Comparison of ENCODE assay signal across 23 mouse cellular contexts in genomic region chr15:98162561-98162960, GRCm38 (mm10). TPM values are rescaled to one million over a fixed set of nuclear protein-coding genes. Genes with fewer than 3 reads are reported as not detected.
"Had no signal": no experiment of that assay in that cellular context is flagged by ENCODE, and none has a peak within 500 bp of the region (broad histone marks: within the 10 kb centered on the region; RNA-seq: fewer than 3 reads in every experiment).

No protein-coding gene starts in this region.

- H3K9me3 ChIP-seq: limb, embryonic 10.5 days; liver, embryonic 15.5 days; midbrain, embryonic 12.5 days; neural tube, embryonic 13.5 days; stomach, embryonic 15.5 days had no signal

- H3K4me3 ChIP-seq: left cerebral cortex, adult 2 months; limb, embryonic 10.5 days; liver, embryonic 15.5 days; midbrain, embryonic 12.5 days; neural tube, embryonic 13.5 days; stomach, embryonic 15.5 days had no signal

- DNase-seq: lung, adult 2 months; retina, postnatal 1 day; thymus, adult 2 months; thymus, postnatal 25 days had no signal

- ATAC-seq: lung, postnatal 0 days; midbrain, embryonic 16.5 days had no signal

- H3K36me3 ChIP-seq: limb, embryonic 10.5 days; liver, embryonic 15.5 days; midbrain, embryonic 12.5 days; neural tube, embryonic 13.5 days; stomach, embryonic 15.5 days had no signal

- H3K4me2 ChIP-seq: liver, embryonic 11.5 days; liver, embryonic 15.5 days; midbrain, embryonic 12.5 days; neural tube, embryonic 13.5 days; stomach, embryonic 15.5 days had no signal

- H3K9ac ChIP-seq: liver, embryonic 15.5 days; midbrain, embryonic 12.5 days; neural tube, embryonic 13.5 days; stomach, embryonic 15.5 days had no signal

- H3K27ac ChIP-seq: kidney, postnatal 0 days; left cerebral cortex, adult 2 months; limb, embryonic 10.5 days; liver, embryonic 15.5 days; macrophage; midbrain, embryonic 12.5 days; neural tube, embryonic 13.5 days; stomach, embryonic 15.5 days had no signal

RNA-seq across cellular contexts. Expression of gene Ccdc184, which starts 4.4 kb away (rescaled TPM):
- total RNA-seq: megakaryocyte-erythroid progenitor cell, adult 5-6 weeks had no signal
- polyA plus RNA-seq: liver, embryonic 11.5 days; macrophage had no signal

RNA-seq across cellular contexts. Expression of gene Olfr288, which starts 32.8 kb away (rescaled TPM):
- total RNA-seq: layer of hippocampus, postnatal 25 days; left cerebral cortex, adult 2 months; left cerebral cortex, postnatal 14 days; megakaryocyte-erythroid progenitor cell, adult 5-6 weeks had no signal
- polyA plus RNA-seq: kidney, postnatal 0 days; large intestine, adult 2 months; limb, embryonic 10.5 days; limb, embryonic 14.5 days; liver, embryonic 11.5 days; liver, embryonic 15.5 days; lung, adult 2 months; lung, postnatal 0 days; macrophage; midbrain, embryonic 12.5 days; midbrain, embryonic 16.5 days; neural tube, embryonic 13.5 days; spleen, adult 2 months; stomach, embryonic 15.5 days; testis, adult 2 months; thymus, adult 2 months; urinary bladder, adult 2 months had no signal

RNA-seq across cellular contexts. Expression of gene Gm44579, which starts 58.2 kb away (rescaled TPM):
- total RNA-seq: left cerebral cortex, postnatal 14 days; megakaryocyte-erythroid progenitor cell, adult 5-6 weeks had no signal
- polyA plus RNA-seq: kidney, postnatal 0 days; large intestine, adult 2 months; limb, embryonic 10.5 days; limb, embryonic 14.5 days; liver, embryonic 11.5 days; liver, embryonic 15.5 days; lung, adult 2 months; lung, postnatal 0 days; macrophage; midbrain, embryonic 12.5 days; midbrain, embryonic 16.5 days; neural tube, embryonic 13.5 days; spleen, adult 2 months; stomach, embryonic 15.5 days; testis, adult 2 months; thymus, adult 2 months; urinary bladder, adult 2 months had no signal

RNA-seq across cellular contexts. Expression of gene Olfr287, which starts 58.3 kb away (rescaled TPM):
- total RNA-seq: megakaryocyte-erythroid progenitor cell, adult 5-6 weeks had no signal
- polyA plus RNA-seq: kidney, postnatal 0 days; limb, embryonic 10.5 days; limb, embryonic 14.5 days; liver, embryonic 11.5 days; liver, embryonic 15.5 days; lung, adult 2 months; lung, postnatal 0 days; macrophage; midbrain, embryonic 12.5 days; spleen, adult 2 months; stomach, embryonic 15.5 days; testis, adult 2 months; urinary bladder, adult 2 months had no signal
